Comparison of ENCODE assay signal across 8 mouse cellular contexts in the genomic region with DNA sequence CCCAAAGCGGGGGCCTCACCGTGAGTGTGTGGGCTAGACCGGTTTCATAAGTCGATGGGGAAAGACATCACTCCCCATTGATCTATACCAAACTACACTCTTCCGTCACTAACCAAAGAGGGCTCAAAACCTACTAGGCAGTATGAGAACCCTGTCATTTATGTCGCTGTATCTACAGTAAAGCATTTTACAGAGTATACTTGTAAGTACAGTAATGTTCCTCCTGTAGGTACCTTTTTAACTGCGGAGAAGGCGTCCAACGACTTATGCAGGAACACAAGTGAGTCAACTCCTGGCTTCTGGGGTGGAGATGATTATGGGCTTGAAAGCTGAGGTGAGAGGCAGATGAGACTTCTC. TPM values are rescaled to one million over a fixed set of nuclear protein-coding genes. Genes with fewer than 3 reads are reported as not detected.
DNase-seq lines count a peak whose midpoint lies in the region; ATAC-seq and TF ChIP-seq lines count a peak whose summit lies in the region.

No protein-coding gene starts in this region.

- no peaks in the 10 kb centered on the region for H3K9me3 ChIP-seq in liver, embryonic 12.5 days (replicated peaks)

- peak overlapping the region; percentile 89 for H3K9ac ChIP-seq in heart, adult 2 months (ENCODE audit: low read depth, low read length)
- H3K9ac ChIP-seq in liver, embryonic 12.5 days = peak overlapping the region; percentile 88

- no peak overlapping the region; the same call in 1 of the 2 replicates for H3K27ac ChIP-seq in heart, adult 2 months
- peak overlapping the region; percentile 55 for H3K27ac ChIP-seq in liver, embryonic 12.5 days

- H3K79me2 ChIP-seq in heart, adult 2 months (replicated peaks; ENCODE audit: control insufficient read depth, insufficient read depth, low read length) = no peaks in the 10 kb centered on the region

- H3K4me2 ChIP-seq in liver, embryonic 12.5 days = peak overlapping the region; percentile 92

- 0 out of 2 replicates have a peak, but pooled peaks have one; percentile 2 for ATAC-seq in erythroid progenitor cell, adult 5-6 weeks (replicated peaks; ENCODE audit: low FRiP score, poor library complexity, severe bottlenecking)
- ATAC-seq in liver, embryonic 12.5 days = no peak

- peak overlapping the region; percentile 97 for H3K4me3 ChIP-seq in heart, adult 2 months
- H3K4me3 ChIP-seq in liver, embryonic 12.5 days = peak overlapping the region; percentile 98

- peaks cover 2% of the 10 kb centered on the region for H3K4me1 ChIP-seq in heart, adult 2 months (ENCODE audit: control insufficient read depth, insufficient read depth, low read length)
- peaks cover 25% of the 10 kb centered on the region for H3K4me1 ChIP-seq in liver, embryonic 12.5 days

- intact Hi-C loops in heart, adult 2 months (cut with DNase I) = no loop called here
- intact Hi-C loops in heart, postnatal 36 days (cut with DNase I) = no loop called here

- 10% methylated on average over 9 of the region's 9 CpGs for WGBS in heart, adult 2 months
- 5% methylated on average over 9 of the region's 9 CpGs for WGBS in liver, embryonic 12.5 days (ENCODE audit: insufficient replicate concordance)

- H3K36me3 ChIP-seq in heart, adult 2 months (ENCODE audit: control insufficient read depth, insufficient read depth, low read length) = 0 out of 2 replicates have a peak, but pooled peaks cover 5% of the 10 kb centered on the region
- peaks cover 36% of the 10 kb centered on the region for H3K36me3 ChIP-seq in liver, embryonic 12.5 days

- DNase-seq in heart, adult 2 months = no peak
- no peak for DNase-seq in heart, postnatal 36 days
- DNase-seq in 416B (ENCODE audit: low read depth) = peak; percentile 28
- no peak for DNase-seq in adrenal gland, adult 2 months
- DNase-seq in thymus, postnatal 0 days (ENCODE audit: low spot score) = no peak
- DNase-seq in embryo, embryonic 10.5 days (ENCODE audit: low spot score) = no peak

- TF ChIP-seq CTCF in heart, adult 2 months (IDR thresholded peaks at IDR 0.05) = no peak

- no peak for TF ChIP-seq POLR2A in heart, adult 2 months (IDR thresholded peaks at IDR 0.05; ENCODE audit: insufficient read depth, low read depth, low read length)

- H3K27me3 ChIP-seq in heart, adult 2 months (ENCODE audit: control insufficient read depth, insufficient read depth, low read length) = no peaks in the 10 kb centered on the region
- H3K27me3 ChIP-seq in liver, embryonic 12.5 days (replicated peaks) = peaks cover 13% of the 10 kb centered on the region

- no peak for TF ChIP-seq EP300 in heart, adult 2 months (IDR thresholded peaks at IDR 0.05; ENCODE audit: insufficient read depth, low read depth, low read length)

RNA-seq across cellular contexts. Expression of a gene that starts 0.6 kb away (rescaled TPM):
- 10 to 100 TPM; 16.9 to 20.2 TPM for total RNA-seq in heart, adult 2 months (2021)
- 17.2 TPM in 2 replicates for polyA plus RNA-seq in heart, adult 2 months (2012; rRNA removed)
- 10 to 100 TPM; 20.5 to 20.6 TPM for total RNA-seq in heart, postnatal 36 days (2021)
- total RNA-seq in erythroid progenitor cell, adult 5-6 weeks (2015; ENCODE audit: low replicate concordance) = 6.7 and 7.6 TPM in 2 replicates
- 4.8 and 11.0 TPM in 2 replicates for total RNA-seq in erythroid progenitor cell, adult 5-6 weeks (2017; ENCODE audit: low replicate concordance)
- polyA plus RNA-seq in liver, embryonic 12.5 days (2016; fragmentation: Nextera tagmentation; extraction: Ambion mirVana) = 34.9 and 37.9 TPM in 2 replicates
- 10 to 100 TPM; 45.3 to 47.9 TPM for total RNA-seq in adrenal gland, adult 2 months (2021)
- polyA plus RNA-seq in adrenal gland, adult 2 months (2012; rRNA removed) = 27.3 and 30.4 TPM in 2 replicates
- 24.5 and 26.9 TPM in 2 replicates for polyA plus RNA-seq in thymus, postnatal 0 days (2015; fragmentation: Nextera tagmentation; extraction: Ambion mirVana)
